Mouse (Mus musculus) retina, postnatal 7 days (tissue): ENCODE measurements around the gene Ctxn2.

Experiments used
- DNase-seq: peaks from one replicate; pipeline ENCODE4 v3.0.0-alpha.2; 2012; ENCODE audit warnings: low read depth, low spot score

The Ctxn2 gene

DNA sequence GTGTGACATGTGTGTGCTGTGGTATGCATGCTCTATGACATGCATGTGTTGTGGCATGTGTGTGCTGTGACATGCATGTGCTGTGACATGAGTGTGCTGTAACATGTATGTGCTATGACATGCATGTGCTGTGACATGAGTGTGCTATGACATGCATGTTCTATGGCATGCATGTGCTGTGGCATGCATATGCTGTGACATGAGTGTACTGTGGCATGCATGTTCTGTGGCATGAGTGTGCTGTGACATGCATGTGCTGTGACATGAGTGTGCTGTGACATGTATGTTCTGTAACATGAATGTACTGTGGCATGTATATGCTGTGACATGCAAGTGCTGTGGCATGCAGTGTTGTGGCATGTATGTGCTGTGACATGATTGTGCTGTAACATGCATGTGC, 56.4 kb downstream of the Ctxn2 start:
- DNase-seq = no peak

DNA sequence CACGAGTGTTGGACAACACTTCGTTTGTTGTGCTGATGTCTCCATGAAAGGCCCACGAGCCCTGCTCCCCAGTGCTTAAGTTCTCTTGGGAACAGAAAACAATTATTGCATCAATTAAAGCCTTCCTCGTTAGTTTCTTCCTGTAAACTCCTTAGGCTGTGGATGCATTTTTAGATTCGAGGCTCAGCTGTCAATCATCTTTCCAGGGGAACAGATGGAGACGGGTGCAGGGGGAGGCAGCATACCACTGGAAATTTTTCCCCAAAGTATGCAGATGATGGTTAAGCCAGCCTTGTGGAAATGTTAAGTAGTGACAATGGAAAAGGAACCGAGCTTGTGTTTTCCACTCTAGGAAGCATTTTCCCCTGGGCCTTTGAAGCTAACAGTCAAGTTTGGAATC, 60.3 kb downstream of the Ctxn2 start:
- no peak for DNase-seq
